Mouse (Mus musculus): ENCODE results near the gene Shh.

The Shh gene

GRCm38 (mm10) chr5:28459456-28460225 is 7.4 kb downstream of the Shh start:
- no peak for DNase-seq (ENCODE audit: low spot score in 2 of 2)

GRCm38 (mm10) chr5:28458821-28459240 is 8.2 kb downstream of the Shh start:
- no peak for DNase-seq (ENCODE audit: low spot score in 2 of 2)

GRCm38 (mm10) chr5:28457921-28458641 is 9.0 kb downstream of the Shh start:
- DNase-seq (ENCODE audit: low spot score in 2 of 2): no peak

- DNase-seq (ENCODE audit: low spot score in 2 of 2): no peak
Measured at GRCm38 (mm10) chr5:28456366-28456765, 10.7 kb downstream of the Shh start.

- DNase-seq (ENCODE audit: low spot score in 2 of 2): no peak
Measured at GRCm38 (mm10) chr5:28455721-28456120, 11.3 kb downstream of the Shh start.

GRCm38 (mm10) chr5:28454546-28454945 is 12.5 kb downstream of the Shh start:
- no peak for DNase-seq (ENCODE audit: low spot score in 2 of 2)

- DNase-seq (ENCODE audit: low spot score in 2 of 2): no peak
Measured at GRCm38 (mm10) chr5:28453523-28453922, 13.5 kb downstream of the Shh start.

GRCm38 (mm10) chr5:28453086-28453485 is 14.0 kb downstream of the Shh start:
- no peak for DNase-seq (ENCODE audit: low spot score in 2 of 2)

GRCm38 (mm10) chr5:28451053-28451638 is 15.9 kb downstream of the Shh start:
- peak; percentile 65 to 74 for DNase-seq (ENCODE audit: low spot score in 2 of 2)

GRCm38 (mm10) chr5:28450126-28450890 is 16.7 kb downstream of the Shh start:
- no peak for DNase-seq (ENCODE audit: low spot score in 2 of 2)

GRCm38 (mm10) chr5:28425926-28426325 is 41.1 kb downstream of the Shh start:
- DNase-seq (ENCODE audit: low spot score in 2 of 2): no peak

GRCm38 (mm10) chr5:28423781-28424180 is 43.3 kb downstream of the Shh start:
- DNase-seq (ENCODE audit: low spot score in 2 of 2): no peak

- DNase-seq (ENCODE audit: low spot score in 2 of 2): no peak
Measured at GRCm38 (mm10) chr5:28419640-28420265, 47.3 kb downstream of the Shh start.

- no peak for DNase-seq (ENCODE audit: low spot score in 2 of 2)
Measured at GRCm38 (mm10) chr5:28418734-28419133, 48.3 kb downstream of the Shh start.

- no peak for DNase-seq (ENCODE audit: low spot score in 2 of 2)
Measured at GRCm38 (mm10) chr5:28416029-28416428, 51.0 kb downstream of the Shh start.

GRCm38 (mm10) chr5:28414076-28414475 is 53.0 kb downstream of the Shh start:
- no peak for DNase-seq (ENCODE audit: low spot score in 2 of 2)

- DNase-seq (ENCODE audit: low spot score in 2 of 2): no peak
Measured at GRCm38 (mm10) chr5:28413533-28413932, 53.5 kb downstream of the Shh start.

GRCm38 (mm10) chr5:28412006-28412685 is 54.9 kb downstream of the Shh start:
- DNase-seq (ENCODE audit: low spot score in 2 of 2): no peak
